Mouse (Mus musculus): ENCODE measurements around the gene Nrd1. TPM values are rescaled to one million over a fixed set of nuclear protein-coding genes. Genes with fewer than 3 reads are reported as not detected.

Nrd1 gene
- total RNA-seq, 2 experiments from 2014 or later = 119 to 133 TPM

- DNase-seq = no peak
Observed at GRCm38 (mm10) chr4:109103145-109103883, 102.9 kb downstream of the Nrd1 start.

DNA sequence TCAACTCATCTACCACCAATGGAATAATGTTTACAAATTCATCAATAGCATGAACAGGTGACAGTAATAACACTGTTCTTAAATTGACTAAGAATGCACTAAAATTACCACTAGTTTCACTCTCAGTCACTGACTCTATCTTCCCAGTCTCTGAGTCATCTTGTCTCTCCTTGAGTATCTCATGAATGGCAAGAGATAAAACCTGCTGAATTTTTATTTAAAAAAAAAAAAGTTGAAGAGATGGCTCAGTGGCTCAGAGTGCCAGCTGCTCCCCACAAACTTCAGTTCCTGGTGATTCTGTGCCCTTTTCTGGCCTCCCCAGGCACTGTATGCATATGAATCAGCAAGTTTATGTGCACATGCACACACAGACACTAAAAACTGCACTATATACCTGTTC lies 104.8 kb downstream of the Nrd1 start:
- DNase-seq = no peak

GRCm38 (mm10) chr4:109106034-109106433 lies 105.6 kb downstream of the Nrd1 start:
- no peak for DNase-seq

GRCm38 (mm10) chr4:109106594-109106993 lies 106.1 kb downstream of the Nrd1 start:
- no peak for DNase-seq

- no peak for DNase-seq
Observed at GRCm38 (mm10) chr4:109109012-109109411, 108.6 kb downstream of the Nrd1 start.

- DNase-seq = no peak
Observed at GRCm38 (mm10) chr4:109109686-109110085, 109.2 kb downstream of the Nrd1 start.

DNA sequence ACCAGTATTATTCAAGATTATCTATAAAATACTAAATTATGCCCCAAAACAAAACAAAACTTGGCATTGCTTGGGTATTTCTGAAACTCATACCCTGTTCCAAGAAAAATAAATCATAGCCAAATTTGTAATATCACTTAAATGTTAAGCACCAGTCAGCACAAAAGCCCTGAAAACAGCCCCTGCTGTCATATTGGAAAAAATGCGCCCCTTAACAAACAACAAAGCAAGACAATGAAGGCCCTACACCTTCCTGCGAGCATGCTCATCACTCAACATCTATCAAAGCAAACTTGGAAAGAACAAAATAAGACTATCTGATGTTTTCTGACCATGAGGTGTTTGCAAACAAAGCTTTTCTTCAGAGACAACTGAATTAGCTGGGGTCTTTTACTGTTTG lies 110.5 kb downstream of the Nrd1 start:
- no peak for DNase-seq

Small RNA genes within 50 kb of the gene (microRNA-seq; reads per million reads assigned to microRNA genes)
- 0 reads per million in 2 experiments for gene Mir761

Other genes with a start within 250 kb of the Nrd1 start
- 10 to 100 TPM; 53.4 to 55.7 TPM for gene Zfyve9, start 219.9 kb upstream of the Nrd1 start, total RNA-seq (2021)
- gene Btf3l4, start 167.0 kb upstream of the Nrd1 start, total RNA-seq (2021) = 10 to 100 TPM; 79.0 to 83.1 TPM
- gene Txndc12, start 166.1 kb upstream of the Nrd1 start, total RNA-seq (2021) = 10 to 100 TPM; 32.9 to 35.6 TPM
- gene Kti12, start 152.9 kb upstream of the Nrd1 start, total RNA-seq (2021) = 10 to 100 TPM; 18.2 to 21.4 TPM
- not detected for gene A730015C16Rik, start 152.0 kb upstream of the Nrd1 start, total RNA-seq (2021)
- 10 to 100 TPM; 45.6 to 58.0 TPM for gene Rab3b, start 121.6 kb upstream of the Nrd1 start, total RNA-seq (2021)
- 10 to 100 TPM; 50.6 to 54.0 TPM for gene Osbpl9, start 201.6 kb downstream of the Nrd1 start, total RNA-seq (2021)
- under 1 TPM; 0.71 to 0.75 TPM for gene Calr4, start 233.8 kb downstream of the Nrd1 start, total RNA-seq (2021)